Mouse (Mus musculus) left cerebral cortex, postnatal 4 days (tissue): ENCODE measurements around the gene Galnt12. TPM values are rescaled to one million over a fixed set of nuclear protein-coding genes. Genes with fewer than 3 reads are reported as not detected.

ENCODE experiments used
- DNase-seq: peaks from one replicate; pipeline ENCODE4 v3.0.0-alpha.2; 2022
- intact Hi-C: fragments of 180-260 bp; cut with DNase I; formaldehyde crosslinking; loops from one replicate; pipeline ENCODE4 v1.15.1; 2025
- total RNA-seq, 2 experiments: library from RNA; stranded (reverse); gene quantifications; 2 replicates each; pipeline ENCODE4 v1.2.3; 2021

The Galnt12 gene
- total RNA-seq, 2 experiments from 2014 or later, result 1.0 to 1.3 TPM

GRCm38 (mm10) chr4:47093161-47093560 lies 1.5 kb downstream of the Galnt12 start:
- no peak for DNase-seq
- intact Hi-C loops, result no loop called here

GRCm38 (mm10) chr4:47093647-47094046 lies 1.9 kb downstream of the Galnt12 start:
- DNase-seq, result no peak
- intact Hi-C loops, result no loop called here

- intact Hi-C loops, result no loop called here
- DNase-seq, result no peak
Observed at GRCm38 (mm10) chr4:47103561-47103960, 11.9 kb downstream of the Galnt12 start.

GRCm38 (mm10) chr4:47111885-47112284 lies 20.2 kb downstream of the Galnt12 start:
- no peak for DNase-seq
- intact Hi-C loops, result no loop called here

GRCm38 (mm10) chr4:47112560-47112959 lies 20.9 kb downstream of the Galnt12 start:
- intact Hi-C loops, result no loop called here
- no peak for DNase-seq

- peak; percentile 76 for DNase-seq
Observed at GRCm38 (mm10) chr4:47122051-47122706, 30.5 kb downstream of the Galnt12 start.

GRCm38 (mm10) chr4:47124140-47124711 lies 32.5 kb downstream of the Galnt12 start:
- peak; percentile 29 for DNase-seq
- intact Hi-C loops, result loop anchor here (5.0 to 10.0 kb wide), 2 partner anchors 123 to 281 kb away; no protein-coding TSS in a partner anchor

More at GRCm38 (mm10) chr4:47122051-47122706, 30.5 kb downstream of the Galnt12 start:
- intact Hi-C loops, result loop anchor here (5.0 to 10.0 kb wide), 2 partner anchors 125 to 283 kb away; no protein-coding TSS in a partner anchor

GRCm38 (mm10) chr4:47128515-47128914 lies 36.8 kb downstream of the Galnt12 start:
- peak; percentile 19 for DNase-seq
- intact Hi-C loops, result loop anchor here (10.0 kb wide), 1 partner anchor 276 kb away; no protein-coding TSS in a partner anchor

GRCm38 (mm10) chr4:47129572-47129971 lies 37.9 kb downstream of the Galnt12 start:
- intact Hi-C loops, result loop anchor here (10.0 kb wide), 1 partner anchor 275 kb away; no protein-coding TSS in a partner anchor
- DNase-seq, result no peak

- no peak for DNase-seq
- intact Hi-C loops, result no loop called here
Observed at GRCm38 (mm10) chr4:47130111-47131050, 38.7 kb downstream of the Galnt12 start.

GRCm38 (mm10) chr4:47131931-47132330 lies 40.2 kb downstream of the Galnt12 start:
- no peak for DNase-seq
- intact Hi-C loops, result no loop called here

GRCm38 (mm10) chr4:47132413-47132812 lies 40.7 kb downstream of the Galnt12 start:
- DNase-seq, result no peak
- intact Hi-C loops, result no loop called here

GRCm38 (mm10) chr4:47136699-47137101 lies 45.0 kb downstream of the Galnt12 start:
- DNase-seq, result no peak

GRCm38 (mm10) chr4:47137479-47137878 lies 45.8 kb downstream of the Galnt12 start:
- intact Hi-C loops, result no loop called here

More at GRCm38 (mm10) chr4:47136699-47137101, 45.0 kb downstream of the Galnt12 start:
- intact Hi-C loops, result no loop called here

GRCm38 (mm10) chr4:47138411-47138810 lies 46.7 kb downstream of the Galnt12 start:
- intact Hi-C loops, result no loop called here
- no peak for DNase-seq

More at GRCm38 (mm10) chr4:47137479-47137878, 45.8 kb downstream of the Galnt12 start:
- DNase-seq, result no peak

- DNase-seq, result peak; percentile 13
- intact Hi-C loops, result no loop called here
Observed at GRCm38 (mm10) chr4:47138967-47139777, 47.5 kb downstream of the Galnt12 start.

GRCm38 (mm10) chr4:47140301-47140700 lies 48.6 kb downstream of the Galnt12 start:
- no peak for DNase-seq

GRCm38 (mm10) chr4:47141444-47142154 lies 49.9 kb downstream of the Galnt12 start:
- no peak for DNase-seq
- intact Hi-C loops, result no loop called here

More at GRCm38 (mm10) chr4:47140301-47140700, 48.6 kb downstream of the Galnt12 start:
- intact Hi-C loops, result no loop called here

GRCm38 (mm10) chr4:47143849-47144248 lies 52.1 kb downstream of the Galnt12 start:
- DNase-seq, result no peak
- intact Hi-C loops, result no loop called here
